Mouse (Mus musculus) adrenal gland, postnatal 10 days (tissue): Measurements from ENCODE around the gene Scn4a. TPM values are rescaled to one million over a fixed set of nuclear protein-coding genes. Genes with fewer than 3 reads are reported as not detected.

Experiments
- DNase-seq: peaks from one replicate; pipeline ENCODE4 v3.0.0; 2021; ENCODE audit warnings: mixed read lengths
- total RNA-seq, 2 experiments: library from RNA; stranded (reverse); gene quantifications; 2 replicates each; pipeline ENCODE4 v1.2.3; 2021

The Scn4a gene
- total RNA-seq, 2 experiments from 2014 or later, result 2.0 to 13.3 TPM

DNA sequence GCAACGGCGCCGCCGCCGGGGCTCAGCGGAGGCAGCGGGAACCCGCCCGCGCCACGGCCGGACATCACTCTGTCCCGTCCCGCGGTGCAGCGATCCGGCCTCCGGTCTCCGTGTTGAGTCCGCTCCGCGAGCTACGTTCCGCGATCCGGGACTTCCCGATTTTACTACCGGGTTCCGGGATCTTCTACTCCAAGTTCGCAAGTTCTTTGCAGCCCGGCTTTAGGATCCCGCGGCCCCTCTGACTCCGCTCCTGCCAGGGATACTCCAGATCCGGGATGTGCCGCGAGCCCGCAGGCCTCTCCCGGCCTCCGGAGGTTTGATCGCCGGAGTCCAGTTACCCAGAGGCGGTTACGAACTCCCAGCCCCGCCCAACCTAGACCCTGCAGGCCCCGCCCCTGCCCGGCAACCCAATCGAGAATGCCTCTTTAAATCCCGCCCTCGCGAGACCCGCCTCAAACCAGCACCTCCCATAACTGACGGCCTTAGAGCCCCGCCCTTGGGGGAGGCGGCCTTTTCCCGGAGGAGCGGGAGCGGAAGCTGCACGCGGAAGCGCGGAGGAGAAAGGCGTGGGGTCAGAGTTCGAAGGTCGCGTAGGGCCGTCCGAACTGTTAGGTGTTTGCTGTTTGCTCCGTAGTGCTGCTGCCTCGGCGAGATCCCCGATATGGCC lies 80.3 kb downstream of the Scn4a start, which contains the start of gene Smarcd2:
Gene Smarcd2 (minus strand): TSS at position 329 of the 667 bp plus-strand sequence.
- DNase-seq, result peak; percentile 99

DNA sequence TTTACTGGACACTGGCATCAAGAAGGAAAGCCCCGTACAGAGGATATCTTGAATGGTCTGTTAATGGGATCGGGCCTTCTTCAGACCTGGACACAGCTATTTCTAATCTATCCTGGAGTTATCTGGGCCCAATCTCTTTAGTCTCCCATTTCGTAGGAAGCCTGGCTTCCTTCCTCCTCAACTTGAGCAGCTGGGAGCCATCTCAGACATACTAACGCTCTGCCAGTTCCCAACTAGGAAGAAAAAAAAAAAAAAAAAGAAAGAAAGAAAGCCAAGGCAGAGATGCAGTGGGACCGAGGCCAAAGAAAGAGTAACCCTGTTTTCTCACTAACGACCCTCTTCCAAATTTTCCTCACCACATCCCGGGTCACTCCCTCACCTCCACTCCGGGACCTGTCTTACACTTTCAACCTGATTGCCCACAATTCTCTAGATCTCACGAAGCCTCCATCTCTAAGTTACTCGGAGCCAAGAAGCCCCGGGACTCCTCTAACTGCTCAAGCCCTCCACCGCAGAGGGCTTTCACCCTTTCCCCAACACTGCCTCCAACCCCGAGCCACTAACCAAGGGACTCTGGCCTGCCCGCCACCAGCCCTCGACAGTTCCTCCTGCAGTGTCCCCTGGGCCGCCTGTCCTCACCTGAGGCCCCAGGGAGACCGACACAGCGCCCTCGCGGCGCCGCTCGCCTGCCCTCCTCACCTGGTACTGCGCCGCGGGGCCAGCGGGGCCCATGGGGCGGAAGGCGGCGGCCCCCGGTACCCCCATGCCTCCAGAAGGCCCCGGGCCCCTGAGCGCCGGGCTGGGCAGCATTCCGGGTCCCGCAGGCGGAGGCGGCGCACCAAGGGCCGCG lies 81.1 kb downstream of the Scn4a start:
- DNase-seq, result peak; percentile 62

DNA sequence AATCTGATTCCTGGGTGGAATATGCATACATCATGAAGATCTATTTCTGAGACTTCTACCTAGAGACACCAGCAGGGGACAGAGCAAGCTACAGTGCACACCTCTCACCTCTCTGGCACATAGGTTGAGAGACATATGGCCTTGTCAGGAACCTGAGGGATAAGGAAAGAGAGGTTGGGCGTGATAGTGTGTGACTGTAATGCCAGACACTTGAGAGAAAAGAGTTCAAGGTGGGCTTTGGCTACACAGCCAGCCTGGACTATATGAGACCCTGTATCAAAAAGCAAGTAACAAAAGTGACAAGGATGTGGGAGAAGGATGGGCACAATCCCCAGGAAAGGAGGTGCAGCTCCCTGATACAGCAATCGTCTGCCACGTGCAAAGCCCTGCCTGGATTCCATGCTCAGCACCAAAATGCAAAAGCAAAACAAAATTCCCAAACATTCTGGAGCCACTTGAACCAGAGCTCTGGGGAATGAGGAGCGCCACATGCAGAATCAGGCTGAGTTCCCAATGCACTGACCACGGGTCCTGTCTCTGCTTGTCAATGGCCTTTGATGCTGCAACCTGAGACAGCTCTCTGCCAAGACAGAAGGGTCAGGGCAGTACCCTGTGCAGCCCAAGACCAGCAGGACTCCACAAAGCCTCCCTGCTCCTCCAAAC lies 81.8 kb downstream of the Scn4a start:
- DNase-seq, result peak; percentile 58

DNA sequence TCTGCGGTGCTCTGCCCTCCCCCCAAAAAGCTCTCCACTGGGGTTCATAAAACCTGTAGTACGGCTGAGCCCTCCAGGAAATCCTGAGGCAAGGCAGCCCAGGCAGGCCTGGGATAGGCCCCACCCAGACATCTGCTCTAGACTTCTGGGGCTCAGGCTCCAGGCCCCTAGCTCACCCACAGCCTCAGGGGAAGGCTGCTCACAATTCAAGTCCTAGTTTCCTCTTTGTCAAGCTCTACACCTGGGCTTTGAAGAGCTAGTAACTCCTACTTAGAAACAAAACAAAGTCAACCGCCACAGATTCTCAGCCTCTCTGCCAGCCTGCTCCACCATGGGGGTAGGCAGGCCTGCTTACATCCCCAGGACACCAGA lies 84.0 kb downstream of the Scn4a start:
- peak; percentile 53 for DNase-seq

Other genes with a start within 250 kb of the Scn4a start
- gene Gm10840, start 192.4 kb downstream of the Scn4a start, total RNA-seq, result not detected
- 10 to 100 TPM; 40.4 to 43.1 TPM for gene Limd2, start 192.4 kb downstream of the Scn4a start, total RNA-seq
- gene Strada, start 151.1 kb downstream of the Scn4a start, total RNA-seq, result 10 to 100 TPM; 12.1 to 16.1 TPM
- gene Ccdc47, start 136.9 kb downstream of the Scn4a start, total RNA-seq, result 10 to 100 TPM; 75.9 to 86.3 TPM
- gene Ddx42, start 136.4 kb downstream of the Scn4a start, total RNA-seq, result 10 to 100 TPM; 49.0 to 54.0 TPM
- 10 to 100 TPM; 55.4 to 57.0 TPM for gene Ftsj3, start 97.2 kb downstream of the Scn4a start, total RNA-seq
- 100 to 1,000 TPM; 121 to 129 TPM for gene Psmc5, start 97.1 kb downstream of the Scn4a start, total RNA-seq
- 10 to 100 TPM; 77.9 to 83.2 TPM for gene Smarcd2, start 80.3 kb downstream of the Scn4a start, total RNA-seq
- gene Tcam1, start 76.6 kb downstream of the Scn4a start, total RNA-seq, result under 1 TPM; 0.15 to 0.33 TPM
- not detected for gene Gh, start 51.4 kb downstream of the Scn4a start, total RNA-seq
- 10 to 100 TPM; 10.9 to 11.6 TPM for gene Cd79b, start 38.5 kb downstream of the Scn4a start, total RNA-seq
- 1 to 10 TPM in 1 of 2 experiments, not detected in 1; 1.2 TPM for gene Prr29, start 12.2 kb upstream of the Scn4a start, total RNA-seq
- gene Icam2, start 34.8 kb upstream of the Scn4a start, total RNA-seq, result 10 to 100 TPM; 28.0 to 31.9 TPM
- gene Ern1, start 134.6 kb upstream of the Scn4a start, total RNA-seq, result 10 to 100 TPM; 54.8 to 63.0 TPM